Mouse (Mus musculus): ENCODE results near the gene Plbd1. TPM values are rescaled to one million over a fixed set of nuclear protein-coding genes. Genes with fewer than 3 reads are reported as not detected.

The Plbd1 gene
- polyA plus RNA-seq, 1 experiment from 2014 or later = 20.1 TPM

DNA sequence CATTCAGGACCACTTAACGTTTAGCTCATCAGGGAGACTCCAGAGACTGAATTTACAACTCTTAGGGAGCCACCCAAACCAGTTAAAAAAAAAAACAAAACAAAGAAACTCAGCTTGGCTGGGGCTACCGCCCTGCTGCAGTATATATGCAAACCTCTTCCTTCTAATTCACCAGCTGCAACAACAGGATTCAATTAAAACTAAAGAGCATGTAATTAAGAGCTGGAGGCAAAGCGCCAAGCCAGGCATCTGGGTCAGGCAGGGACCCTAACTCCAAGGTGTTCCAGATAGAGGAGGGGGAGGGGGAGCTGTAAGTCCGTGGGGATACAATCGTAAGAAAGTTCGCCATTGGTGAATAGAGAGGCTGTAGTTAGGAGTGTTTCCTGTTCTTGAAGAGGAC, 15.5 kb downstream of the Plbd1 start:
- Histone ChIP-seq H3K4me3 (replicated peaks) (no peak overlapping the region), H3K4me1 (no peaks in the 10 kb centered on the region), H3K36me3 (no peaks in the 10 kb centered on the region), H3K27me3 (replicated peaks) (no peaks in the 10 kb centered on the region), H3K4me2 (no peak overlapping the region), H3K9me3 (no peaks in the 10 kb centered on the region), H3K27ac (no peak overlapping the region), H3K9ac (no peak overlapping the region)
- WGBS = 56% methylated on average over 6 of the region's 6 CpGs
- ATAC-seq (ENCODE audit: insufficient read depth, low FRiP score, low read depth) = no peak

DNA sequence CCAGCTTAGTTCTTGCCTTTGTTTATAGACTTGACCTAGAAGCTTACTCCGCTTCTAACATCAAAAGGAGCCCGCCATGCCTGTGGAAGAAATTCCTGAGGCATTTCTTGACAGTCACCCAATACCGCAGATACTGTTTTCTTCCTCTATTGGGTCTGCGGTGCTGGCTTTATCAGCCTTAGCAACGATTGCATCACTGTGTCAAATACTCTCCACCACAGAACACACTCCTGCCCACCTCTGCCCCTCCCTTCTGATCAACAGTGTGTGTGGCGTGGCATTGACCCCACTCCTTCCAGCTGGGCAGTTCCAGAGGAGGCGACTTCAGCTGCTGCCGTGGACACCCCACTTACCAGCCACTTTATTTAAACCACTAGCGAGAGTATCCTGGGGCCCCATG, 16.0 kb downstream of the Plbd1 start:
- ATAC-seq (ENCODE audit: insufficient read depth, low FRiP score, low read depth) = no peak
- WGBS = 56% methylated on average over 9 of the region's 9 CpGs
- Histone ChIP-seq H3K9ac (no peak overlapping the region), H3K4me3 (replicated peaks) (no peak overlapping the region), H3K27me3 (replicated peaks) (no peaks in the 10 kb centered on the region), H3K36me3 (no peaks in the 10 kb centered on the region), H3K27ac (no peak overlapping the region), H3K4me2 (no peak overlapping the region), H3K4me1 (no peaks in the 10 kb centered on the region), H3K9me3 (no peaks in the 10 kb centered on the region)

DNA sequence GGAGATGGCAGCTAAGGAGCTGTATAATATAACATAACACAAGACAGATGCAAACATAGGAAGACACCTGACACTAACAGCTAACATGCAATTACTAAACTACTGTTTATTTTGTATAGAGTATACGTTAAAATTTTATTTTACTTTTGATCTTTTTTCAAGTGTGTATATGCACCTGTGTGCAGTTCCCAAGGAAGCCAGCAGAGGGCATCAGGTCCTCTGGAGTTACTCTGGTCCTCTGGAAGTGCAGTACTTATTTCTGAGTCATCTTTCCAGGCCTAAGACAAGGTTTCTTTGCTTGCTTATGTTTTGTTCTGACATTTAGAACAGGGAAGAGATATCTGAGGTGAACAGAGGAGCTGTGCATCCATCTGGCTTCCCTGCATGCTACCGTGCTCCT, 17.6 kb downstream of the Plbd1 start:
- H3K27ac ChIP-seq = no peak overlapping the region
- WGBS = 88% methylated on average over 2 of the region's 2 CpGs
- no peak overlapping the region for H3K4me2 ChIP-seq
- no peaks in the 10 kb centered on the region for H3K27me3 ChIP-seq (replicated peaks)
- ATAC-seq (ENCODE audit: insufficient read depth, low FRiP score, low read depth) = no peak
- H3K4me3 ChIP-seq (replicated peaks) = no peak overlapping the region
- H3K9me3 ChIP-seq = no peaks in the 10 kb centered on the region
- no peak overlapping the region for H3K9ac ChIP-seq
- no peaks in the 10 kb centered on the region for H3K36me3 ChIP-seq
- H3K4me1 ChIP-seq = no peaks in the 10 kb centered on the region

DNA sequence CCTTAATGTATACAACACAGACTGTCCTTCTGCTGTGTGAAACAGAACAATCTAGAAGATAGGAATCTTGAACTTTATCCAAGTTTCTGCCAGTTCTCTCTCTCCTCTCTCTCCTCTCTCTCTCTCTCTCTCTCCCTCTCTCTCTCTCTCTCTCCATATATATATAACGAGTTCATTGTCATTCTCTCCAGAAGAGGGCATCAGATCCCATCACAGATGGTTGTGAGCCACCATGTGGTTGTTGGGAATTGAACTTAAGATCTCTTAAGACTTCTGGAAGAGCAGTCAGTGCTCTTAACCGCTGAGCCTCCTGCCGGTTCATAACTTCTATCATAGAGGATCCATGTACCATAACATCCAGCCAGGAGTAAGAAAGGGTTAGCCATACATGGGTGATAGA, 26.7 kb downstream of the Plbd1 start:
- H3K27me3 ChIP-seq (replicated peaks) = no peaks in the 10 kb centered on the region
- no peak overlapping the region for H3K4me3 ChIP-seq (replicated peaks)
- no peak overlapping the region for H3K27ac ChIP-seq
- no peak overlapping the region for H3K9ac ChIP-seq
- H3K9me3 ChIP-seq = no peaks in the 10 kb centered on the region
- H3K4me2 ChIP-seq = no peak overlapping the region
- 69% methylated on average over 3 of the region's 3 CpGs for WGBS
- H3K4me1 ChIP-seq = no peaks in the 10 kb centered on the region; the same call in 1 of the 2 replicates
- no peaks in the 10 kb centered on the region for H3K36me3 ChIP-seq
- ATAC-seq (ENCODE audit: insufficient read depth, low FRiP score, low read depth) = no peak

DNA sequence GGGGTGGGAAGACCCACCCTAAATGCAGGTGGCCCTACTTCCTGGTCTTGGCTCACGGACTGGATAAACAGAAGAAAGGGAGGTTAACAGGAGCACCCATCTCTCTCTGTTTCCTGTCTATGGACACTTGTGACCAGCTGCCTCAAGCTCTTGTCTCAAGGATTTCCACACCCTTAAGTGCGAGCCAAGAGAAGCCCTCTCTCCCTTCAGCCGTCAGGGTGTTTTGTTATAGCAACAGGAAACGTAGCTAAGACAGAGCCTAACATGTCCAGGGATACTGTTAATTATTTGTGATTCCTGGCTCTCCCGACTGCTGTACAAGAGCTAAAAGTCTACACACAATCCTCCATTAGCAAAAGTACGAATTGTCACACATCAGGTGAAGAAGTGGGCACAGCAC, 28.0 kb downstream of the Plbd1 start:
- ATAC-seq (ENCODE audit: insufficient read depth, low FRiP score, low read depth) = no peak
- Histone ChIP-seq H3K4me2 (no peak overlapping the region), H3K27me3 (replicated peaks) (no peaks in the 10 kb centered on the region), H3K36me3 (no peaks in the 10 kb centered on the region), H3K9ac (no peak overlapping the region), H3K4me1 (no peaks in the 10 kb centered on the region; the same call in 1 of the 2 replicates), H3K27ac (no peak overlapping the region), H3K4me3 (replicated peaks) (no peak overlapping the region), H3K9me3 (no peaks in the 10 kb centered on the region)
- WGBS = 51% methylated on average over 6 of the region's 6 CpGs

GRCm38 (mm10) chr6:136633154-136633553, 28.6 kb downstream of the Plbd1 start:
- H3K36me3 ChIP-seq = no peaks in the 10 kb centered on the region
- no peak overlapping the region for H3K4me2 ChIP-seq
- no peaks in the 10 kb centered on the region for H3K9me3 ChIP-seq
- no peak overlapping the region for H3K9ac ChIP-seq
- H3K4me3 ChIP-seq (replicated peaks) = no peak overlapping the region
- no peaks in the 10 kb centered on the region; the same call in 1 of the 2 replicates for H3K4me1 ChIP-seq
- no peak for ATAC-seq (ENCODE audit: insufficient read depth, low FRiP score, low read depth)
- H3K27ac ChIP-seq = no peak overlapping the region
- H3K27me3 ChIP-seq (replicated peaks) = no peaks in the 10 kb centered on the region
- 87% methylated on average over 3 of the region's 3 CpGs for WGBS

DNA sequence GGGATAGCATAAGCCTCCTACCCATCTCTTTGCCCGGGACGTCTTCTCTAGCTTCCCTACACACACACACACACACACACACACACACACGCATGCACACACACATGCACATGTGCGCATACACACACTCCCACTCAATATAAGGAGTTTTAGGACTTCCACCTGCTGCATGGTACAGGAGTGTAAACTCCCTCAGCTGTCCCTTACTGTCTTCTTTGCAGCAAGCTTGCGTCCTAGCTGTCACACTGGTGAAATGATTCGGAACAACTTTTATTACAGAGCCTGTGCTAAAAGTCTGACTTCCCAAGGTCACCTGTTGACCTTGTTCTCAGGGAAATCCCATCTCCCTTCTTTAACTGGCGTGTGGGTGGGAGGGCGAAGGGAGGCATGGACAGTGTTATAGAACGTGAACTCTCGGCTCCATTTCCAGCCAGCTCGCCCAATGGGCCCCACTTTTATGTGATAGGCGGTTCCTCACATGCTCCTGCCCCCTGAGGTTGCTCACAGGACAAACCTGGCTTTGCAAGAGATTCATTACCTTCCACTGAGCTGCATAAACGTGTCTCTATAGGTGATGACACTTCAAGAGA, 29.7 kb downstream of the Plbd1 start:
- Histone ChIP-seq H3K4me1 (no peaks in the 10 kb centered on the region; the same call in 1 of the 2 replicates), H3K9me3 (no peaks in the 10 kb centered on the region), H3K27ac (no peak overlapping the region), H3K27me3 (replicated peaks) (no peaks in the 10 kb centered on the region), H3K36me3 (no peaks in the 10 kb centered on the region), H3K4me2 (no peak overlapping the region), H3K4me3 (replicated peaks) (no peak overlapping the region), H3K9ac (no peak overlapping the region)
- 79% methylated on average over 13 of the region's 13 CpGs for WGBS
- no peak for ATAC-seq (ENCODE audit: insufficient read depth, low FRiP score, low read depth)

GRCm38 (mm10) chr6:136631519-136631918, 30.2 kb downstream of the Plbd1 start:
- no peak for ATAC-seq (ENCODE audit: insufficient read depth, low FRiP score, low read depth)
- Histone ChIP-seq H3K9ac (no peak overlapping the region), H3K4me3 (replicated peaks) (no peak overlapping the region), H3K4me1 (no peaks in the 10 kb centered on the region; the same call in 1 of the 2 replicates), H3K27ac (no peak overlapping the region), H3K4me2 (no peak overlapping the region), H3K36me3 (no peaks in the 10 kb centered on the region), H3K27me3 (replicated peaks) (no peaks in the 10 kb centered on the region), H3K9me3 (no peaks in the 10 kb centered on the region)
- 83% methylated on average over 8 of the region's 8 CpGs for WGBS

GRCm38 (mm10) chr6:136629639-136630038, 32.1 kb downstream of the Plbd1 start:
- ATAC-seq (ENCODE audit: insufficient read depth, low FRiP score, low read depth) = no peak
- WGBS = 68% methylated on average over 5 of the region's 5 CpGs
- Histone ChIP-seq H3K9ac (no peak overlapping the region), H3K27me3 (replicated peaks) (no peaks in the 10 kb centered on the region), H3K4me1 (no peaks in the 10 kb centered on the region; the same call in 1 of the 2 replicates), H3K9me3 (no peaks in the 10 kb centered on the region), H3K4me2 (no peak overlapping the region), H3K36me3 (no peaks in the 10 kb centered on the region), H3K4me3 (replicated peaks) (no peak overlapping the region), H3K27ac (no peak overlapping the region)

- Histone ChIP-seq H3K9me3 (no peaks in the 10 kb centered on the region), H3K4me1 (no peaks in the 10 kb centered on the region), H3K27me3 (replicated peaks) (no peaks in the 10 kb centered on the region), H3K4me2 (no peak overlapping the region), H3K4me3 (replicated peaks) (no peak overlapping the region), H3K36me3 (no peaks in the 10 kb centered on the region), H3K9ac (no peak overlapping the region), H3K27ac (no peak overlapping the region)
- 87% methylated on average over 12 of the region's 12 CpGs for WGBS
- no peak for ATAC-seq (ENCODE audit: insufficient read depth, low FRiP score, low read depth)
Measured at GRCm38 (mm10) chr6:136625421-136625820, 36.3 kb downstream of the Plbd1 start.

GRCm38 (mm10) chr6:136620361-136621139, 41.2 kb downstream of the Plbd1 start:
- Histone ChIP-seq H3K4me2 (peak overlapping the region; percentile 34; the same call in 1 of the 2 replicates), H3K9ac (no peak overlapping the region), H3K4me3 (replicated peaks) (0 out of 2 replicates have a peak overlapping the region, but pooled peaks have one; percentile 5), H3K27me3 (replicated peaks) (no peaks in the 10 kb centered on the region), H3K4me1 (no peaks in the 10 kb centered on the region), H3K27ac (no peak overlapping the region), H3K9me3 (no peaks in the 10 kb centered on the region), H3K36me3 (no peaks in the 10 kb centered on the region)
- no peak for ATAC-seq (ENCODE audit: insufficient read depth, low FRiP score, low read depth)
- WGBS = 41% methylated on average over 17 of the region's 17 CpGs

GRCm38 (mm10) chr6:136614156-136614555, 47.6 kb downstream of the Plbd1 start:
- Histone ChIP-seq H3K9ac (no peak overlapping the region), H3K9me3 (no peaks in the 10 kb centered on the region), H3K27ac (no peak overlapping the region), H3K36me3 (peaks cover 20% of the 10 kb centered on the region), H3K4me3 (replicated peaks) (no peak overlapping the region), H3K4me2 (no peak overlapping the region), H3K27me3 (replicated peaks) (no peaks in the 10 kb centered on the region), H3K4me1 (no peaks in the 10 kb centered on the region)
- WGBS = 91% methylated on average over 3 of the region's 3 CpGs
- ATAC-seq (ENCODE audit: insufficient read depth, low FRiP score, low read depth) = no peak

All from stomach, embryonic 15.5 days (tissue).